Mouse (Mus musculus): ENCODE data around the gene Cubn. TPM values are rescaled to one million over a fixed set of nuclear protein-coding genes. Genes with fewer than 3 reads are reported as not detected.

Gene Cubn
- polyA plus RNA-seq, 1 experiment, result 0.17 TPM

- TF ChIP-seq POLR2A (IDR thresholded peaks at IDR 0.05; ENCODE audit: borderline replicate concordance, extremely low read depth, low read depth, low read length) (no peak), CTCF (IDR thresholded peaks at IDR 0.05; ENCODE audit: insufficient read depth, low read length) (peak; percentile 52; the same call in 1 of the 2 replicates)
- 49% methylated on average over 10 of the region's 10 CpGs for WGBS
- Histone ChIP-seq H3K4me3 (replicated peaks; ENCODE audit: extremely low read depth, low read depth, low read length) (no peak overlapping the region), H3K4me1 (ENCODE audit: control insufficient read depth, insufficient read depth, low read length) (no peaks in the 10 kb centered on the region)
- no peak for DNase-seq
Observed at GRCm38 (mm10) chr2:13278114-13278862, 213.3 kb downstream of the Cubn start.

GRCm38 (mm10) chr2:13275874-13276273, 215.7 kb downstream of the Cubn start:
- no peak for DNase-seq
- no peak for TF ChIP-seq CTCF (IDR thresholded peaks at IDR 0.05; ENCODE audit: insufficient read depth, low read length)
- no peak for TF ChIP-seq POLR2A (IDR thresholded peaks at IDR 0.05; ENCODE audit: borderline replicate concordance, extremely low read depth, low read depth, low read length)
- Histone ChIP-seq H3K4me3 (replicated peaks; ENCODE audit: extremely low read depth, low read depth, low read length) (no peak overlapping the region), H3K4me1 (ENCODE audit: control insufficient read depth, insufficient read depth, low read length) (no peaks in the 10 kb centered on the region)
- WGBS, result 60% methylated on average over 7 of the region's 7 CpGs

GRCm38 (mm10) chr2:13271165-13271957, 220.3 kb downstream of the Cubn start, which contains the start of gene Rsu1:
Gene Rsu1, minus strand, starts transcription at chr2:13271415.
- Histone ChIP-seq H3K4me1 (ENCODE audit: control insufficient read depth, insufficient read depth, low read length) (peaks cover 11% of the 10 kb centered on the region), H3K4me3 (replicated peaks; ENCODE audit: extremely low read depth, low read depth, low read length) (peak within 1 kb of the TSS; percentile 89)
- TF ChIP-seq POLR2A (IDR thresholded peaks at IDR 0.05; ENCODE audit: borderline replicate concordance, extremely low read depth, low read depth, low read length), result peak; percentile 97
- no peak for TF ChIP-seq CTCF (IDR thresholded peaks at IDR 0.05; ENCODE audit: insufficient read depth, low read length)
- DNase-seq, result peak; percentile 93
- WGBS, result under 1% methylated on average over 37 of the region's 37 CpGs

- 11% methylated on average over 8 of the region's 8 CpGs for WGBS
- DNase-seq, result no peak
- TF ChIP-seq CTCF (IDR thresholded peaks at IDR 0.05; ENCODE audit: insufficient read depth, low read length) (no peak), POLR2A (IDR thresholded peaks at IDR 0.05; ENCODE audit: borderline replicate concordance, extremely low read depth, low read depth, low read length) (no peak)
- H3K4me1 ChIP-seq (ENCODE audit: control insufficient read depth, insufficient read depth, low read length), result peaks cover 11% of the 10 kb centered on the region
- peak overlapping the region; percentile 67 for H3K4me3 ChIP-seq (replicated peaks; ENCODE audit: extremely low read depth, low read depth, low read length)
Observed at GRCm38 (mm10) chr2:13270736-13271135, 220.9 kb downstream of the Cubn start.

- DNase-seq, result no peak
- TF ChIP-seq POLR2A (IDR thresholded peaks at IDR 0.05; ENCODE audit: borderline replicate concordance, extremely low read depth, low read depth, low read length), result no peak
- no peak for TF ChIP-seq CTCF (IDR thresholded peaks at IDR 0.05; ENCODE audit: insufficient read depth, low read length)
- 86% methylated on average over 4 of the region's 4 CpGs for WGBS
- H3K4me1 ChIP-seq (ENCODE audit: control insufficient read depth, insufficient read depth, low read length), result peaks cover 15% of the 10 kb centered on the region
- H3K4me3 ChIP-seq (replicated peaks; ENCODE audit: extremely low read depth, low read depth, low read length), result no peak overlapping the region
Observed at GRCm38 (mm10) chr2:13268681-13269293, 222.8 kb downstream of the Cubn start.

- Histone ChIP-seq H3K4me1 (ENCODE audit: control insufficient read depth, insufficient read depth, low read length) (peaks cover 13% of the 10 kb centered on the region), H3K4me3 (replicated peaks; ENCODE audit: extremely low read depth, low read depth, low read length) (no peak overlapping the region)
- no peak for TF ChIP-seq POLR2A (IDR thresholded peaks at IDR 0.05; ENCODE audit: borderline replicate concordance, extremely low read depth, low read depth, low read length)
- peak; percentile 44; the same call in 1 of the 2 replicates for TF ChIP-seq CTCF (IDR thresholded peaks at IDR 0.05; ENCODE audit: insufficient read depth, low read length)
- WGBS, result 47% methylated on average over 4 of the region's 4 CpGs
- DNase-seq, result no peak
Observed at GRCm38 (mm10) chr2:13264875-13265274, 226.7 kb downstream of the Cubn start.

- TF ChIP-seq POLR2A (IDR thresholded peaks at IDR 0.05; ENCODE audit: borderline replicate concordance, extremely low read depth, low read depth, low read length), result no peak
- no peak for TF ChIP-seq CTCF (IDR thresholded peaks at IDR 0.05; ENCODE audit: insufficient read depth, low read length)
- Histone ChIP-seq H3K4me3 (replicated peaks; ENCODE audit: extremely low read depth, low read depth, low read length) (no peak overlapping the region), H3K4me1 (ENCODE audit: control insufficient read depth, insufficient read depth, low read length) (peaks cover 6% of the 10 kb centered on the region)
- no peak for DNase-seq
- WGBS, result 52% methylated on average over 4 of the region's 4 CpGs
Observed at GRCm38 (mm10) chr2:13263150-13263549, 228.5 kb downstream of the Cubn start.

GRCm38 (mm10) chr2:13258606-13259005, 233.0 kb downstream of the Cubn start:
- Histone ChIP-seq H3K4me3 (replicated peaks; ENCODE audit: extremely low read depth, low read depth, low read length) (no peak overlapping the region), H3K4me1 (ENCODE audit: control insufficient read depth, insufficient read depth, low read length) (no peaks in the 10 kb centered on the region)
- no peak for DNase-seq
- TF ChIP-seq CTCF (IDR thresholded peaks at IDR 0.05; ENCODE audit: insufficient read depth, low read length) (no peak), POLR2A (IDR thresholded peaks at IDR 0.05; ENCODE audit: borderline replicate concordance, extremely low read depth, low read depth, low read length) (no peak)
- 78% methylated on average over 2 of the region's 2 CpGs for WGBS

- peaks cover 3% of the 10 kb centered on the region for H3K4me1 ChIP-seq (ENCODE audit: control insufficient read depth, insufficient read depth, low read length)
- H3K4me3 ChIP-seq (replicated peaks; ENCODE audit: extremely low read depth, low read depth, low read length), result no peak overlapping the region
- 74% methylated on average over 9 of the region's 9 CpGs for WGBS
- TF ChIP-seq CTCF (IDR thresholded peaks at IDR 0.05; ENCODE audit: insufficient read depth, low read length) (no peak), POLR2A (IDR thresholded peaks at IDR 0.05; ENCODE audit: borderline replicate concordance, extremely low read depth, low read depth, low read length) (no peak)
- no peak for DNase-seq
Observed at GRCm38 (mm10) chr2:13240711-13241110, 250.9 kb downstream of the Cubn start.
